Mouse (Mus musculus) lung, postnatal 4 days (tissue): ENCODE data around the gene Suox.
"Not testable (repeated sequence)": the region's sequence is repeated elsewhere in the genome, so short reads cannot be mapped to it uniquely, and the experiment has no call there.

Experiments used
- DNase-seq, 2 experiments: peaks; one replicate each; pipeline ENCODE4 v3.0.0; 2021

Suox gene

DNA sequence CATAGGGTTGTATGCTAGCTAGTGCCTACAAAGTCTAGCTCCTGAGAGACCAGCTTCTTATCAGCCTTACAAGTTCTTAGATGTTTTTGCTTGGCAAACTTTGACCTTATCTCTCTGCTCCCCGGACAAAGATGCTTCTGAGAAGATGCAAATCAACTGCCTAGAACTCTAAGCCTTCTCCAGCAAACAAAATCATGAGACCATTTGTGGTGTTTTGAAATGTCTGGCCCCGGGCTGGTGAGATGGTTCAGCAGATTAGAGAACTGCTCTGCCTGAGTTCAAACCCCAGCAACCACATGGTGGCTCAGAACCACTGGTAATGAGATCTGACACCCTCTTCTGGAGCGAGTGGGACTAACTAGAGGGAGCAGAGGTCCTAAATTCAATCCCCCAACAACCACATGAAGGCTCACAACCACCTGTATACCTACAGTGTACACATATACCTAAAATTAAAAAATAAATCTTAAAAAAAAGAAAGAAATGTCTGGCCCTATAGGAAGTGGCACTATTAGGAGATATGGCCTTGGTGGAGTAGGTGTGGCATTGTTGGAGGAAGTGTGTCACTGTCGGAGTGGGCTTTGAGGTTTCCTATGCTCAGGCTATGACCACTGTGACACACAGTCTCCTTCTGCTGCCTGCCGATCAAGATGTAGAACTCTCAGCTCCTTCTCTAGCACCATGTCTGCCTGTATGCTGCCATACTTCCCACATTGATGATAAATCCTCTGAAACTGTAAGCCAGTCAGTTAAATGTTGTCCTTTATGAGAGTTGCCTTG, 10.2 kb downstream of the Suox start:
- DNase-seq, result no peak

GRCm38 (mm10) chr10:128662465-128662864, 11.4 kb downstream of the Suox start:
- no peak for DNase-seq

GRCm38 (mm10) chr10:128659490-128659889, 14.4 kb downstream of the Suox start:
- DNase-seq, result no peak

DNA sequence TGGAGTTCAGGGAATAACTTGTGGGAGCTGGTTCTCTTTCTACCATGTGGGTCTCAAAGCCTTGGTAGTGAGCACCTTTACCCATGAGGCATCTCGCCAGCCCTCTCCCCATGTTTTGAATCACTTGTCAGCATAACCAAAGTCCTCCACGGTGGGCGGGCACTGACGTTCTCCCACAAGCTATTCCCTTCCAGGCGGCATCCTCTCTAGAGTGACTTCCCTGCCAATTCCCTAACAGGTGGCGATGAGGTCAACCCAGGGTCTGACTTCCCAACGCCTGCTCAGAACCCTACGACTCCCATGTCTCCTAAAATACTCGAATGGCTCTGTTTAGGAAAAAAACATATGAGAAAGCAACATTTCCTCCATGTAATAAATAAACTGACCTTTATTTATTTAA, 16.0 kb downstream of the Suox start:
- no peak for DNase-seq

DNA sequence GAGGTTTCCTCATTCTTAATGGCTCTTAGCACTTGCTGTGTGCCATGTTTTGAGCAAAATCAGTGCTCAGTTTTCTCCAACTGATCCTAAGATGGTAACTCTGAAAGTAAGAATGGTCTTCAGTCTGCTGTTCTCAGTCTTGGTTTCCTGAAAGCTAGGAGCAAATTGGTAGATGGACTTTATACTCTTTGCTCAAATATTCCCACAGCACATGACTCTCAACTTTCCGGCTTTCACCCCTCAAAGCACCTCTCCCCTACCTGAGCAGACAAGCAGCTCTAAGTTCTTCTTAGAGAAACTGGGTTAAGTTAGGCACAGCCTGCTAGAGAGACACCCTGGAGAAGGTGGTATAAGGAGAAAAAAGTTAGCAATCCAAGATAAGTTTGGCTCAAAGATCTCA, 17.1 kb downstream of the Suox start:
- no peak for DNase-seq

DNA sequence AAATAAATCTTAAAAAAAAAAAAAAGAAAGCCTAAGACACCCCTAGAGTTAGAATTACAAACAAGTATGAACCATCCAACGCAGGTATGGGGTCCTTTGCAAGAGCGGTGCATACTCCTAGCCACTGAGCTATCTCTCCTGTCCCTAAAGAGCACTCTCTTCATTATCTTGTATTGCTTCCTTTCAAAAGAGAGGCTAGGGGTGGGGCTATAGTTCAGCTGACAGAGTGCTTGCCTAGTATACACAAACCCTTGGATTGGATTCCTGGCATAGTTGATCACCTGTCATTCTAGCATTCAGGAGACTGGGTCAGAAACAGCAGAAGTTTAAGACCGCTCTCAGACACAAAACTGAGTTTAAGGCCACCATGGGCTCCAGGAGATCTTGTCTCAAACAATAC, 18.6 kb downstream of the Suox start:
- no peak for DNase-seq

GRCm38 (mm10) chr10:128653866-128654265, 20.0 kb downstream of the Suox start:
- DNase-seq, result no peak

- DNase-seq, result peak; percentile 19 to 44
Observed at GRCm38 (mm10) chr10:128646139-128647089, 27.5 kb downstream of the Suox start.

- DNase-seq, result peak; percentile 52 to 62
Observed at GRCm38 (mm10) chr10:128645111-128646011, 28.5 kb downstream of the Suox start, which contains the start of gene Ikzf4. Gene Ikzf4, minus strand, starts transcription at chr10:128645991.

- no peak for DNase-seq
Observed at GRCm38 (mm10) chr10:128642749-128643148, 31.1 kb downstream of the Suox start.

DNA sequence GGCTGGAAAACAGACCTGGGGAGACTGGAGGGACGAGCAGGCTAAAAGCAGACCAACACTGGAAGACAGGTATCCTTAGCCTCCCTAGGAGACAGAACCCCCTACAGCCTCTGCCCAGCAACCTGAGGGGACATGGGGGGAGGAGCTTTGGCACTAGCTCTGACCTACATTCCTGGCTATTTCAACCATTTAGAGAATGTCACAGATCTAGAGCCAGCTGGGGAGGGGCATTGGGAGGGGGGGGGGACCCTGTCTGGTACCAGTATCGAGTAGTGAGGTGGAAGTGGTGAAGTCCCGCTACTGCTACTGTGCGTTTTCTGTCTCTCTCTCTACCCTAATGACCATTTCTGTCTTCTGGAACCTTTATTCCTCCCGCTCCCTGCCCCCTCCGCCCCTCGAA, 32.0 kb downstream of the Suox start:
- DNase-seq, result no peak

DNA sequence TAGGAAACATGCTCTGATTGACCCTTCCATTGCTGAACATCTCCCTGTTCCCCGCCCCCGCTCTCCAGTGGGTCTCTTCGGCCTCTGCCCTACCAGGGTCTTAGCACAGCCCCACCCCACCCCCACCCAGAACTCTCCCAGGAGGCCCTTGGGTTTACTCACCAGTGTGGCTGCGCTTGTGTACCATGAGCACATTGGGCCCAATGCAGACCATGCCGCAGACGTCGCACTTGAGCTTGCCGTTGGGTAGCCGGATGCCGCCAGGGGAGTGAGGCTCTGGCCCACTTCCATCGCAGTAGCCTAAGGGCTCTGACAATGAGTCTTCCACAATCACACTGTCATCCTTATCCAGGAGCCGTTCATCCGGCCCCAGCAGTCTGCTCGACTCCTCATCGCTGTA, 33.0 kb downstream of the Suox start:
- no peak for DNase-seq

GRCm38 (mm10) chr10:128639999-128640398, 33.9 kb downstream of the Suox start:
- peak; percentile 17 to 51 for DNase-seq

DNA sequence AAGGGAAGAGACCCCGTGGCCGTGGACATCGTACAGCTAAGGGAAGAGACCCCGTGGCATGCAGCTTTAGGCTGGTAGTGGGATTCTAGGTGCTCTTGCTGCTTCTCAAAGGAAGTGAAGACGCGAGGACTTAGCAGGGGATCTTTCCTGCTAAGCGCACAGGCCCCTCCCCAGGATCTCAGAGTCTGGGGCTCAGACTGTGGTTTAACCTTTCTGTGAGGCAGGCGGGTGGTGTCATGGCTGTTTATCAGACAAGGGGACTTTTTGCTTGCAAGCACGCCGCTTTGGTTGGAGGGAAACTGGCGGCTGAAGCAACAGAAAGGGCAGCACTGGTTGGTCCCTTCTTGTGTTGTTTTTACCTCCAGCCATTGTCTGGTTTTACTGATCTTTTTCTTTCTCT, 36.9 kb downstream of the Suox start:
- peak; percentile 18 to 44 for DNase-seq

DNA sequence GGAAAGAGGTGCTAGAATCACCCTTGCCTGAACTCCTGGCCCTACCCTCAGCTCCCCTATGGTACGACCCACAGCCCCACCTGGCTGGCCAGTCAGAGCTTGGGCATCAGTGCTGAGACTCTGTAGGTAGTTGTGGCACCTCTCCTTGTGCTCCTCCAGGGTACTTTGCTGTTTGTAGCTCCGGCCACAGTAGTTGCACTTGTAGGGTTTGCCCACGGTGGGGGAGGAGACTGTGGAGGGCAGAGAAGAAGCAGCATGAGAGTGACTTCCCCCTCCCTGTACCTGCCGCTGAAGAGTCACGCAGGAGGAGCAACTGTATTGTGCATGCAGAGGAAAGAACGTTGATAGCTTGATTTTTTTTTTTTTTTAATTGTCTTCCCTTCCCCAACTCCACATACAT, 37.3 kb downstream of the Suox start:
- DNase-seq, result no peak

- no peak for DNase-seq
Observed at GRCm38 (mm10) chr10:128635697-128636096, 38.2 kb downstream of the Suox start.

DNA sequence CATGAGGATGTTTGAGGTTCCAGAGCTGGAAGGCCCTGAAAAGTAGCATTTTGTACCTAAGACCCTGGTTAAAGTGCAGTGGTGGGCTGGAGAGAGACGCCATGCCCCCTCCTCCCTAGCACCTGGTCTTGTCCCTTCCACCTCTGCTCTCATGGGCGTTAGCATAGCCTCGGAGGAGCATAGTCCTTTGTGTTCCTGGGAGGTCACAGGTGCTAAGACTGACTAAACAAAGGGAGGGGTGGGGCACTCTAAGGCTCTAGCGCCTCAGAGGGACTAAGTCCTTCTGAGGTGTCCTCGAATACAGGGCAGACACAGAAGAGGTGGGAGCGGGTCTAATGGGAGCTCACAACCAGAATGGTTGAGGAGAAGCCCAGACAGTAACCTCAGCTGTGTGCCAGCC, 42.3 kb downstream of the Suox start:
- no peak for DNase-seq

GRCm38 (mm10) chr10:128630306-128630705, 43.6 kb downstream of the Suox start:
- DNase-seq, result not testable (repeated sequence)

- DNase-seq, result no peak
Observed at GRCm38 (mm10) chr10:128629746-128630145, 44.1 kb downstream of the Suox start.

- DNase-seq, result no peak
Observed at GRCm38 (mm10) chr10:128627398-128628317, 46.2 kb downstream of the Suox start.
